Mouse (Mus musculus): ENCODE data around the gene Tfb1m.

Gene Tfb1m

GRCm38 (mm10) chr17:3506508-3506907, 51.1 kb downstream of the Tfb1m start:
- no peak for DNase-seq

GRCm38 (mm10) chr17:3505711-3506110, 51.9 kb downstream of the Tfb1m start:
- DNase-seq, result no peak

- no peak for DNase-seq
Observed at GRCm38 (mm10) chr17:3500936-3501335, 56.6 kb downstream of the Tfb1m start.

- no peak for DNase-seq
Observed at GRCm38 (mm10) chr17:3500076-3500475, 57.5 kb downstream of the Tfb1m start.

- no peak for DNase-seq
Observed at GRCm38 (mm10) chr17:3499468-3499867, 58.1 kb downstream of the Tfb1m start.

GRCm38 (mm10) chr17:3498580-3498979, 59.0 kb downstream of the Tfb1m start:
- no peak for DNase-seq

GRCm38 (mm10) chr17:3498086-3498485, 59.5 kb downstream of the Tfb1m start:
- no peak for DNase-seq

- DNase-seq, result no peak
Observed at GRCm38 (mm10) chr17:3496080-3496479, 61.5 kb downstream of the Tfb1m start.

- peak; percentile 57 for DNase-seq
Observed at GRCm38 (mm10) chr17:3495576-3495975, 62.0 kb downstream of the Tfb1m start.

- no peak for DNase-seq
Observed at GRCm38 (mm10) chr17:3491667-3492066, 65.9 kb downstream of the Tfb1m start.

- DNase-seq, result no peak
Observed at GRCm38 (mm10) chr17:3491065-3491464, 66.5 kb downstream of the Tfb1m start.

GRCm38 (mm10) chr17:3490216-3490895, 67.2 kb downstream of the Tfb1m start:
- no peak for DNase-seq

- no peak for DNase-seq
Observed at GRCm38 (mm10) chr17:3487721-3488601, 69.6 kb downstream of the Tfb1m start.

GRCm38 (mm10) chr17:3487211-3487610, 70.4 kb downstream of the Tfb1m start:
- DNase-seq, result no peak

GRCm38 (mm10) chr17:3485851-3486250, 71.7 kb downstream of the Tfb1m start:
- DNase-seq, result no peak

- DNase-seq, result peak; percentile 44
Observed at GRCm38 (mm10) chr17:3483091-3483490, 74.5 kb downstream of the Tfb1m start.

GRCm38 (mm10) chr17:3481576-3482575, 75.7 kb downstream of the Tfb1m start:
- DNase-seq, result peak; percentile 63

GRCm38 (mm10) chr17:3476546-3476945, 81.0 kb downstream of the Tfb1m start:
- DNase-seq, result no peak

GRCm38 (mm10) chr17:3472018-3472417, 85.6 kb downstream of the Tfb1m start:
- DNase-seq, result peak; percentile 53

All from layer of hippocampus, adult 9-11 months (tissue).